Mouse (Mus musculus) thymus, postnatal 0 days (tissue): Measurements from ENCODE around the gene Muc13. TPM values are rescaled to one million over a fixed set of nuclear protein-coding genes. Genes with fewer than 3 reads are reported as not detected.

ENCODE experiments used
- DNase-seq: peaks from one replicate; pipeline ENCODE4 v3.0.0-alpha.2; 2015; ENCODE audit warnings: low spot score
- polyA plus RNA-seq: library from polyadenylated mRNA; unstranded; fragments of >200 nt; fragmentation: Nextera tagmentation; extraction: Ambion mirVana; gene quantifications from 2 replicates; pipeline ENCODE4 v1.2.1, GENCODE M21; 2015

The Muc13 gene
- polyA plus RNA-seq, 1 experiment from 2014 or later, result 0.69 TPM

DNA sequence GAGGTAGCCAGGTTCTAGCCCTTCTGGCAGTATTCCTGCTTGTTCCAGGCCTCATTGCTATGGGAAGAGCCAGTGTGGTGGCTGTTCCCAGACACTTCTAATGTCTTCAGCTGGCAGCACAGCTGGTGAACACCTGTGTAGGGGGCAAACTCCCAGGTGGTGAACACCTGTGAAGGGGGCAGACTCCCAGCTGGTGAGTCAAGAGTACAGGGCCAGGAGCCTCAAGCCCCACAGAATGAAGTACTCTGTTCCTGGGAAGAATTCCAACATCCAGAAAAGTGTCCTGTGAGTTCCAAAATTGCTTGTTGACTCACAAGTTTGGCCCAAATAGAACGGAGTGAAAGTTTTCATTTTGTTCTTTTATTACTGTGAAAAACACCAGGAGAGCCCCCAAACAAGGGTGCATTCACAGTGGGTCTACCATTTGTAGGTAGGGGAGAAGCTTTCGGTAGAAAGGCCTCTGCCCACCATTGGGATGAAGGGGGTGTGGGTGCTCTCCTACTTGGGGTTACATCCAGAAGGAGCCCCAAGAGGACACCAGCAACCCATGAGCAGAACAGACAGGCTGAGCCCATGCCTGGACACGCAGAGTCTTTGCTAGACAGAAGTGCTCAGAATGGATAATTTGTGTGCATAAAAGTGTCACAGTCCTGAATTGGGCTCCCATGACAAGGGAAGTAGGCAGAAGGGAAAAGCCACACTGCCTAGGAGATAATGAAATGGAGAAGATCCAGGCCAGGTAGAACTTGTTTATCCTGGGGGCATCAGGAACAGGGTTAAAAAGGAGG is 25.2 kb upstream of the Muc13 start:
- no peak for DNase-seq

DNA sequence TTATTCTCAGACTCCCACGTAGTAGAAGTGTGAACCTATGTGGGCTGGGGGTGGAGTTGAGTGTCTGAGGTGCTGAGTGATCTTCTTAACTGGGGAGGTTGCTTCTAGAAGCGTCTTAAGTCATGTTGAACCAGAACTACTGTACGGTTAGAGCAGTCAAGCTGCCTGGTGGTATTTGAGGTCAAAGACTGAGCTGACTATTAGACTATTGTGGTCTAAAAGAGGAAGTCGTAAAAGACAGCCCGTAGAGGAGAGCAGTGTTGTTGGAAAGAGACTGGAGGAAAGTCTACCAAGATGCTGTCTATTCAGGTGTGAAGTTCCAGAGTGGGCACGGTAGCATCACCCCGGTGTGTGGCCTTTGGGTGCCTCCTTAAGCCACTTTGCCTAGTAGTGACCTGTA is 24.0 kb upstream of the Muc13 start:
- DNase-seq, result peak; percentile 50

DNA sequence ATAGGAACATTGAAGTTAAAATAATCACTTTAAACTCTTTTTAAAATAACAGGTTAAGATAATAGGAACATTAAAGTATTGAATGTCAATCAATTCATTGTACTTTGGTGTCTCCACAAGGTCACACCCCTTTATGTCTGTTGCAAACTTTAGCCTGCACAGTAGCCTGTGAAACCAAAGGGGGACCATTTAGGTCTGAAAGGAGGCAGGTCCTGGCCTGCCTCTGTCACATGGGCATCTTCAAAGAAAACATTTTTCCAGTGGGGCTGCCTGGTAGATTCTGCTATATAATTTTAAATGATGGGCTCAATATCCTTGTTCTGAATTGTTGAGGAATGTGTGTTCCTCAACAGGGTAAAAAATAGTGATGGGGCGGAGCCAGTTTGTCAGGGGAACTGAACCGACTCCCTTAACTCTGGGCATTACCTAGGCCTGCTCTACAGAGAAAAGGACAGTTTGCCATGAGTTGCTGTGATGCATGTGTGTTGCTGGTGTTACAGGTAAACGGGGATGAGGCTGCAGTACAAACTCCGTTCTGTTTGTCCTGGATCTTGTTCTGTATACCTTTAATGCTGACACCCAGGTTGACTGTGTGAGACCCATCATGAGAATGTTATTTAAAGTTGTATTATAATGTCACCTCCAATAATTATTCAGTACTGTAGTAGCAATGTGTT is 22.9 kb upstream of the Muc13 start:
- no peak for DNase-seq

DNA sequence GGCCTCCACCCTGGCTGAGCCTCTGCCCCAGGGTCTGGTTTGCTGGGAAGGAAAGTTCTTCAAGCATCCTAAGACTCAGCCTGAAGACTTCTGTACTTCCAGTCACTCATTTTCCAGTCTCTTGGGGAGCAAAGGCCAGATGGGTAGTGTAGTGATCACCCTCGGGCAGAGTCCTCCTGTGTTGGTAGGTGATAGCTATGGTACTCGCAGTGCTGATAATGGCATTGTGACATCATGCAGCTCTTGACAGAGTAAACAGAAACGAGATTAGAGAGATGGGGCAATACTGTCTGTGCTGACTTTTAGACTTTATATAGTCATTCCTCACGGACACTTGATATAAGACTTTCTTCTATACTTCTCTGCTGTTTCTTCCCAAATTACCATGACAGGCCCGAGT is 21.0 kb upstream of the Muc13 start:
- DNase-seq, result no peak

DNA sequence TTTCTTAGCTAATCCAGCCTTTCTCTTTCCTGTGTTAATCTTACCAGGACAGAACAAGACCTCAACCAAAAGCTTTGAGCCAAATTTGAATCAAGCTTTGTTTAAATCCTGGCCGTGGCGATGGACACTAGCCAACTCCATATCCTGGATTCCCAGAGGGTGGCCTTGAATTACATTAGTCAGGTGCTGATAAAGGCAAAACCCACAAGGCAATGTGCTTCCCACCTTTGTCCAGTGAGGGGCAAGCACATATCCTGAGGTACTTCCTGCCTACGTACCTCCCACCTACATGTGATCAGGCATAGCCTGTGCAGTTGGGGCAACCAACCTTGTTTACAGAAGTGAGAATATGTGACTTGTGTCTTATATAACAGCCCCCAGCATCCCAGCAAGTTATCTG is 18.9 kb upstream of the Muc13 start:
- no peak for DNase-seq

DNA sequence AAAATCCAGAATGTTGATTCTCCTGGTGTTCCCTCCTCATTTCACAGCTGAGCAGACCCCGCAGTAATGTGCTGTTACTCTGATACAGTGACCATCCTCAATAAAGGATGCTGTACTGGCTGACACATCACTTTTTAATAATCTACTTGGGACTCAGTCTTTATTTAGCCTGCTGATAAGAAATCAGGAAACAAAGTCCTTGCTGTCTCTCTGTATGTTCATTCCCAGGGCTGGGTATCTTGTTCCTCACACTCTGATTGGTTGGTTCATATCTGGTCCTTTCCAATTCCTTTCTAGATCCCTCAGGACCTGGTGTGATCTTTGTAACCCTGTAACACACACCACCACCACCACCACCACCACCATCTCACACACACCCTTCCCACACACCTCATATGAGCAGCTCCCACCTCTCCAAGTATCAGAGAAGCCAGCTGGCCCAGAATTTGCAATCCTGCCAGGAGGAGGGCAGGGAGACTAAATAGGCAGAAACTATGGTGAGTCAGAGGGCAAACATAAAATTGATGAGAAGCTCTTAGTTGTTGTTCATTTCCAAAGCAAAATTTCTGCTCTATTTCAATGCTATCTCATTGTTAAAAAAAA is 18.0 kb upstream of the Muc13 start:
- no peak for DNase-seq

DNA sequence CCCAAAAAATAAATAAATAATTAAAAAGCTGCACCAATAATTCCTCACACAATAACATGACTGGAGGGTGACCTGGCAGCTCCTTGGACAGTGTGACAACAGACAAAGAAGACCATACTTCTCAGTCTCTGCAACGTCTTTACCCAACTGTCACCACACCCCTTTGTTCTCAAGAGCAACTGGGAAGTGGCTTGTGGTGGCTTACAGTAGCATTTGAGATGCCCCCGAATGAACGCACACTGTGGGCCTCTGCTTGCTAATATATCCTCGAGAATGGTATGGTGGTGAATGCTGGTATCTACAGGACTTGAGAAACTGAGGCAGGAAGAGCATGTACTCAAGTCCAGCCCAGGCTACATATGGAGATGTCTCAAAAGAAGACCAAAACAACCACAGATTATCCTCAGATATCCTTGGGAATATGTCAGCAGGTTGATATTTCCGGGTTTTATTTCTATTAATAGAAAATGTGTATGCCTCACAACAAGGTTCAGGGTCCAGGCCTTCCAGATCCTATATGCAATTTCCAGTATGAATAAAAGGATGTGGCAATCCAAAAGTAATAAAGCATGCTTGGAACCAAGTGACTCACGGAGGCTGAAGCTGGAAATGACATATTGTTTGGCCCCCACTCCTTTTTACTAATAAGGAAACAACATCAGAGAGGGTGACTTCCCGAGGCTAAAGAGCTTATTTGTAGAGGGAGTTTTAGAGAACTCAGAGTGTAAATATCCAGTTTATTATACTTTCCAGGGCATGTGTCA is 16.9 kb upstream of the Muc13 start:
- DNase-seq, result peak; percentile 41

DNA sequence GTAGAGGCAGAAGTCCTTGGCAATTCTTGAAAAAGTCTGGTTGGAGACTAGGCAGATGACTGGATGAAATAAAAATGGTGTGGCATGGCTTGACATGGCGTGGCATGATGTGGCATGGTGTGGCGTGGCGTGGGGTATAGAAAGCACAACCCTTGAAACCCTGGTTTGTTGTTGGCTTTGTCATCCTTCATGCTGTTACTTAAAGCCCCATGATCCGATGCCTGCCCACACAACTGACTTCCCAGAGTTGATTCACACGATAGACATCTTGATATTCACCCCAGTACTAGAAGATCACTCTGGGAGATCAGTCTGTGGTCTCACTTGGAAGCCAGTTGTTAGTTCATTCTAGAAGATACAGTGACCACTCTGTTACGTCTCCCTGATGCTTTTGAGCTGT is 16.2 kb upstream of the Muc13 start:
- no peak for DNase-seq

DNA sequence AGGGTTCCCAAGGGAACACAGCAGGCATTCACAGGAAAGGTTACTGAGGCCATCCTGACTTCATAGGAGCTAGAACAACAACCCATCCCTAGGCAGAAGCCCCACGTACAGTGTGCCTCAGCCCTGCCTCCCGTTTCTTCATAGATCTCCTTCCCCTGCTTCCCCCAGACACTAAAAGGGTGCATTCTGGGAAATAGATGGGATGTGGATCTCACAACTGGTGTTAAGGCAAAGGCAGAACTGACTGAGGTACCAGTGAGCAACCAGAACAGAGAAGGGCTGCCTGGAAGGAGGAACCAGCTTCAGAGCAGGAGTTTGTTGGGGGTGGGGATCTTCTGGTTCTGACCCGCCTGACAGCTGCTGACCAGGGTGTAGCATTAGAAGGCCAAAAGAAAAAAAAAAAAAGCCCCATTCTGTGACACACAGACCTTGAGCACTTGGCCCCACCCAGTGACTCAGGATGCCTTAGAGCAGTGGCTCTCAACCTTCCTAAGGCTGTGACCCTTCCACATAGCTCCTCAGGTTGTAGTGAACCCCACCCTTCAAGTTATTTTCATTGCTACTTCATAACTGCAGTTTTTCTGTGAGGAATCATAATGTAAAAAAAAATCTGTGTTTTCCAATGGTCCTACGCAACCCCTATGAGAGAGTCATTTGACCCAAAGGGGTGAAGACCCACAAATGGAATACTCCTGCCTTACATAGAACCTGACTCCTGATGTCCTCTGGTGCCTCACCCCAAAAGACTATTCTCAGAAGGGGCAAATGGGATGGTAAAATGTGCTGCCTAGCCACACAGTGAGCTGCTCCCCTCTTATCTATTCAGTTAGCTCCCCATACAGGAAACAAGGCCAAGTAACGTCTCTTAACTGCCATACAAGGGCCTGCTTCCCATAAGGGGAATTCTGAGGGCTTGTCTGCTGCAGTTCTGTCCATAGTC is 11.8 kb upstream of the Muc13 start:
- DNase-seq, result no peak

DNA sequence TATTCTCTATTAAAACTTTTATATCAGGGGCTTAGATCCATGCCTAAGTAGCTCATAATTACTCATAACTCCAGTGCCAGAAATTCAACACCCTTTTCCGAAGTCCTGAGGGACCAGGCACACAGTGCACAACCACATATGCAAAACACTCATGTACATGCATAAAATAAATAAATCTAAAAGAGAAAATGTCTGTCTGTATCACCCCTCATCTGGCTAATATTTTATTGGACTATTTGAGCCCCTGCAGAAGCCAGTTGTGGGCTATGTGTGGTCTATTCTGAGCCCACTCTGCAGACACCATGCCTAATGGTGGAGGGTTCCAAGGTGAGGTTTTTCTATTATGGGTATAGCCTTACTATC is 11.1 kb upstream of the Muc13 start:
- no peak for DNase-seq

DNA sequence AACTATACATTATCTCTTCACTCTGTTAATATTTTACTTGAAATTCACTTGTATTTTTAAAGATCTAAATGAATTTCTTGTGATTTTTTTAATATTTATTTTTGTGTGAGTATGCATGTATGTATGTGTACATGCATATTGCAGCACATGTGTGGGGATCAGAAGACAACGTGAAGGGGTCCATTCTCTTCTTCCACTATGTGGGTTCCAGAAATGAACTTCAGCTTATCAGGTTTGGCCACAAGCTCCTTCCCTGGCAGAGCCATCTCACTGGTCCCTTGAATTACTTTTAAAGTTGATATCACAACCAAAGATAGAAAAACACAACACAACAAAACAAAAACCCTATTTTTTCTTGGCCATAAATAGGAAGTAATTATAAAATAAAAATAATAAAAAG is 9.3 kb upstream of the Muc13 start:
- DNase-seq, result no peak

DNA sequence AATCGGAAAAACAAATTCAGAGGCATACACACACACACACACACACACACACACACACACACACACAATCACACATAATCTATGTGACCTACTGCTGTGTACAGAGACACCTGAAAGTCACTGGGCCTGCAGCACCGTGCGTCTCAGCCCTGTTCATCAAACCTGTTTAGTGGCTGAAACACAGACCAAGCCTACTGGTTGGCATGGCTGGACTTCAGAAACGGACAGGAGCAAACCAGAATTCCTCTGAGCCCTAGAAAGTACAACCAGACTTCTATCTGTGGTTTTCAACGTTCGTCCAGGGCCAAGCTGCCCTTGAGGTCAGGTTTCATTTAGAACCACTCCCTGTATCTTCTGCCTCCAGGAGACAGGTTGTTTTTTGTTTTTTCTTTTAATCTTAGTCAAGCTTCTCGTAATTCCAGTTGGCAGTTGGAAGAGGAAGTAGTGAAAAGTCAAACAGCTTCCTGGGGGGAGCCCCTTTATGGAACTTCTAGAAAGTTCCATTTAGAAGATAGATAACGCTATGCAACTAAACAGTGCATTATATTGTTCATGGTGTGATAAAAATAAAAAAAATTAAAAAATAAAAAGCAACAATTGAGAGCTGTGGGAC is 8.6 kb upstream of the Muc13 start:
- DNase-seq, result no peak

DNA sequence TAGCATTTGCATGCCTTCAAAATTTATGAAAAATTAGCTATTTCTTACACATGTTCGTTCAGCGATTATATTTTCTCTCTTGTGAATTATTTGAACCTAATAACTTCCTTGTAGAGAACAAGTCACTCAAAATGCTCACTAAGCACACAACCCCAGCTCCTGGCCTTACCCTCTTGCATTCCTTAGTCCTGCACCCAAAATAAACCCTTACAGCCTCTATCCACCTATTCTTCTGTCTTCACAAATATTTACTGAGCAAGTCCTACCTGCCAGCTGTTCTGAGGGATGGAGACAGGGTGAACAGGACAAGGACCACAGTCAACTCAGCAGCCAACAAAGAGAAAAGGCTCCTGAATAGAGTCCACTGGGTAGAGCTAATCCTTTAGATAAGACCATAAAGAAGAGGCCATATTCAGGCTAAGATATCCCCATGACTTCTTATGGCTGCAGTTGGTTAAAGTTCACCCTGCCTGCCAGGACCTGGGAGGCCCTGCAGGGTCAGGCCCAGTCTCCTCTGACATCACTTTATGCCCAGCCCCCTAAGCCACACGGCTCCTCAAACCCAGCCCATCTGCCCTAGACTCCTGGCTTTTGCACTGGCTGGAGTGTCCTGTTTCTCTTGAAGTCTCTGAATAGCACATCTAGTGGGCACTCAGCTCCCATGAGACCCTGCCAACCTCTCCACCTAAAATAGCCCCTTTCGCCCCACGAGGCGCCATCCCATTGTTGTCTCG is 7.0 kb upstream of the Muc13 start:
- no peak for DNase-seq

DNA sequence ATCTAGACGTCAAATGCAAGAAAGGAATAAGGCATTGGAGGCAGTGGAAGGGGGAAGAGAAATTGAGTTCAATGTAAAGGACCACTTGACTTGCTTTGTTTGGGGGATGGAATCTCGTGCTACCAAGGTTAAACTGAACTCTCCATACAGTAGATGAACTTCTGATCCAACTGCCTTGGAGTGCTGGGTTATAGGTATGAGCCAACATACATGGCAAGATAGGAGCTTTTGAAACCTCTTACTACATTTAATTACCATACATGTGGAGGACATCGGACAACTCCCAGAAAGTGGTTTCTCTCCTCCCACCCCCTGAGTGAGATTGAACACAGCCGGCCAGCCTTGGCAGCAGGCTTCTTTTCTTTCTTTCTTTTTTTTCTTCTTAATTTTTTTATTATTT is 1.3 kb downstream of the Muc13 start:
- no peak for DNase-seq

DNA sequence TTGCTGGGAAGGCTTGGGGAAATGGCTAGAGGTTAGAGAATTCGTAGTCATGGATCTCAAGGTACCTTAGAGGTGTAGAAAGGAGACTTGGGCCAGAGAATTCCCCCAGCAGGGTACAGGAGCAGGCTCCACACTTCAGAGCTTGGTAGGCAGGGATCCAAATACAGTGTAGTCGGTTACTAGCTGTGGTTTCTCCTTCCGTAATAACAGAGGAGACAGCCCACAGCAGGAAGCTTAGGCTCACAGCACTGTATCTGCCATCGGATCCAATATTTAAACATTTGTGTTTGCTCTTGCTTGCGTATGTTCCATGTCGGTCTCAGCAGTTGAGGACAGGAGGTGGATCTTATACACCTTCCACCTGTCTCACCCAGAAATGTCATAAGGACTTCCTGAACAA is 2.0 kb downstream of the Muc13 start:
- DNase-seq, result peak; percentile 18

DNA sequence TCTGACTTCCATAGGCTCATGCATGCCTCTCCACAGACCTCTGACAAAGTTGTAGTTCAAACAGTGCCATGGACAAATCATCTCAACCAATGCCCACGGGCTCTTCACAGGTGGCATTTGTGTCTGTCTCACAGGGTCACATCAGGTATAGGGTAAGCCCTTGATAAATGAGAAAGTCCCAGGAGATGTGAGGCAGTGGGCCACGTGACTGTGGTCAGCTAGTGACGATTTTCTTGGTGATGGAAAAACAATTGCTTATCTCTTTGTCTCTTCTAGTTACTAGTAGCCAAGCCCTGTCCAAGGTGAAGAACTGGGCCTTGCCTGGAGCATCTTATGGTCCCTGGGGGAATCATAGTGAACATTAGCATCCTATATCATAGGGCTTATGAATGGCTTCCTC is 2.9 kb downstream of the Muc13 start:
- no peak for DNase-seq

DNA sequence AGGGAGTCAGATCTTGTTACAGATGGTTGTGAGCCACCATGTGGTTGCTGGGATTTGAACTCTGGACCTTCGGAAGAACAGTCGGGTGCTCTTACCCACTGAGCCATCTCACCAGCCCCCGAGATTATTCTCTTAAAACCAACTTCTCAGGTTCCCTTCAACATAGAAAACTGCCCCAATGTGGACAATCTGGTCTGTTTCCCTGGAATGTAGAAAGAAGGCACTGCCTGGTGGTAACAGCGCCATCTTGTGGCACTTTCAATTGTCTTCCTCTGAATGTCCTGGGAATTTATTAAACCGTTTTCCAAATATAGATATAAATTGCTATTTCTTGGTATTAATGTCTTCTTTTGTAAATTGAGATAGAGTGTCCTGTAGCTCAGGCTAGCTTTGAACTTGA is 4.0 kb downstream of the Muc13 start:
- no peak for DNase-seq

DNA sequence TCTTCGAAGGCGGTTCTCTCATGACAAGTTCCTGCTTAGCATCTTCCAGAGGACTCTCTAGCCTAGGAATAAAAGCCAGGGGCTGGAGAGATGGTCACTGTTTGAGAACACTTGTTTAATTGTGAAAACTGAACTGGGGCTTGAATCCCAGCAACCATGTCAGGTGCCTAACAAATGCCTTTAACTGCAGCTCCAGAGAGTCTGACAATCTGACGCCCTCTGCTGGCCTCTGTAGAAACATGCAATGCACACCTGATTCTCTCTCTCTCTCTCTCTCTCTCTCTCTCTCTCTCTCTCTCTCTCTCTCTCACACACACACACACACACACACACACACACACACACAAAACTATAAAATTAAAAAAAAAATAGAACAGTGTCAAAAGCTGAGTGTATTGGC is 16.2 kb downstream of the Muc13 start:
- no peak for DNase-seq

DNA sequence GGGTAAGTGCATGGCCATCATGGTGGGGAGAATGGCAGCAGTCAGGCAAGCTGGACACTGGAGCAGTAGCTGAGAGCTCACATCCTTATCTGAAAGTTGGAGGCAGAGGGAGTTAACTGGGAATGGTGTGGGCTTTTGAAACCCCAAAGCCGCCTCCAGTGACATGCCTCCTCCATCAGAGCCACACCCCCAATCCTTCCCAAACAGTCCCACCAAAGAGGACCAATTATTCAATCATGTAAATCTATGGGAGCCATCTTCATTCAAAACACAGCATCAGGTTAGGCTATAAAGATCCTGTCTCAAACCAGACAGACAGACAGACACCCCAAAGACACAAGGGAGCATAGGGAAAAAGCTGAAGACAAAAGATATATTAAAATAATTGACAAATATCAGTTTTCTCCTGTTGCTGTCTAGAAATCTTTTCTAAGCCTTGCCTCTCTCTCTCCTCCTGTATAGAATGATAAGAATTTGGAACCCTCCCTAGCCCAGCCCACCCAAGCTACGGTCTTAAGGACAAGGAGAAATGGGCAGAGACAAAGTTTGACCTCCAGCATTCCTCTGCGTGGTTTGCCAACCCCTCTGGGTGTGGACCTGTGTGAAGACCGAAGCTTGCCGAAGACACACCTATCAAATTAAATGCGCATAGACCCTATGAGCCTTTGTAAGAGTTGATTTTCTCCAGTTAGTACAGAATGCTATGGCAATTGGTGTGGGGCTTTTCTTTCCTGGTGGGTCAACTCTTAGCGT is 24.8 kb downstream of the Muc13 start:
- no peak for DNase-seq
